Mouse (Mus musculus) heart, adult 2 months (tissue): ENCODE data around the gene Cdx4. TPM values are rescaled to one million over a fixed set of nuclear protein-coding genes. Genes with fewer than 3 reads are reported as not detected.
A peak's percentile ranks its signal among the peaks of the same experiment; 100 is the strongest.

Experiments used
- DNase-seq, 2 experiments: peaks; one replicate each; pipeline ENCODE4 v3.0.0; 2021
- H3K27ac ChIP-seq: fragments of 200-600 bp; 2 replicates; pipeline ENCODE4 v1.8.1; 2022
- H3K27me3 ChIP-seq: fragments of 200-500 bp; 2 replicates; pipeline ENCODE4 v1.6.1; 2012; ENCODE audit warnings: mild to moderate bottlenecking, low read length, inconsistent platforms, mixed read lengths; ENCODE audit not compliant: control insufficient read depth, insufficient read depth
- H3K36me3 ChIP-seq: fragments of 200-500 bp; 2 replicates; pipeline ENCODE4 v1.6.1; 2012; ENCODE audit warnings: low read length, inconsistent platforms; ENCODE audit not compliant: control insufficient read depth, insufficient read depth
- H3K4me1 ChIP-seq: fragments of 200-500 bp; 2 replicates; pipeline ENCODE4 v1.6.1; 2011; ENCODE audit warnings: low read length; ENCODE audit not compliant: control insufficient read depth, insufficient read depth
- H3K4me3 ChIP-seq: fragments of 200-600 bp; 2 replicates; pipeline ENCODE4 v1.8.1; 2022
- H3K79me2 ChIP-seq: fragments of 200-500 bp; replicated peaks from 2 replicates; pipeline ENCODE4 v1.6.1; 2012; ENCODE audit warnings: mild to moderate bottlenecking, inconsistent platforms, low read length, moderate library complexity, mixed read lengths; ENCODE audit not compliant: control insufficient read depth, insufficient read depth
- H3K9ac ChIP-seq: fragments of 200-500 bp; 2 replicates; pipeline ENCODE4 v1.6.1; 2012; ENCODE audit warnings: low read depth, mild to moderate bottlenecking, control low read depth, inconsistent platforms, low read length, mixed read lengths
- CTCF ChIP-seq: fragments of 200-600 bp; IDR thresholded peaks from 2 replicates; pipeline ENCODE4 v1.8.1; 2022; ENCODE audit warnings: antibody characterized with exemption, mild to moderate bottlenecking, moderate library complexity
- EP300 ChIP-seq: fragments of 200-500 bp; IDR thresholded peaks from 2 replicates; pipeline ENCODE4 v1.6.1; 2011; ENCODE audit warnings: low read depth, low read length, control low read depth; ENCODE audit not compliant: insufficient read depth
- POLR2A ChIP-seq: fragments of 200-500 bp; IDR thresholded peaks from 2 replicates; pipeline ENCODE4 v1.6.1; 2011; ENCODE audit warnings: mild to moderate bottlenecking, low read depth, low read length, control low read depth; ENCODE audit not compliant: insufficient read depth
- WGBS: fragments of 180-500 bp; shearing (Covaris S2); methylation state at CpG from one replicate; pipeline ENCODE4 v1.1.7; 2018; 5-methylcytosine and 5-hydroxymethylcytosine counted together
- intact Hi-C: fragments of 180-260 bp; cut with DNase I; formaldehyde crosslinking; loops from one replicate; pipeline ENCODE4 v1.15.1; 2025
- polyA plus RNA-seq: library from polyadenylated mRNA; depleted of rRNA; stranded (reverse); fragments of >200 nt; gene quantifications from 2 replicates; pipeline ENCODE4 v1.2.3, GENCODE M21; 2012
- total RNA-seq, 2 experiments: library from RNA; stranded (reverse); gene quantifications; 2 replicates each; pipeline ENCODE4 v1.2.3; 2021

Cdx4 gene
- total and polyA plus RNA-seq, 3 experiments: not detected

GRCm38 (mm10) chrX:103331125-103331858 is 10.1 kb downstream of the Cdx4 start:
- H3K27ac ChIP-seq: no peak overlapping the region
- no peaks in the 10 kb centered on the region for H3K27me3 ChIP-seq
- H3K9ac ChIP-seq: no peak overlapping the region
- no peak for TF ChIP-seq CTCF
- no peak for TF ChIP-seq POLR2A
- TF ChIP-seq EP300: no peak
- H3K4me1 ChIP-seq: no peaks in the 10 kb centered on the region
- H3K4me3 ChIP-seq: no peak overlapping the region
- intact Hi-C loops: no loop called here
- no peaks in the 10 kb centered on the region for H3K79me2 ChIP-seq
- WGBS: 37% methylated on average over 5 of the region's 5 CpGs
- H3K36me3 ChIP-seq: no peaks in the 10 kb centered on the region
- DNase-seq: no peak

DNA sequence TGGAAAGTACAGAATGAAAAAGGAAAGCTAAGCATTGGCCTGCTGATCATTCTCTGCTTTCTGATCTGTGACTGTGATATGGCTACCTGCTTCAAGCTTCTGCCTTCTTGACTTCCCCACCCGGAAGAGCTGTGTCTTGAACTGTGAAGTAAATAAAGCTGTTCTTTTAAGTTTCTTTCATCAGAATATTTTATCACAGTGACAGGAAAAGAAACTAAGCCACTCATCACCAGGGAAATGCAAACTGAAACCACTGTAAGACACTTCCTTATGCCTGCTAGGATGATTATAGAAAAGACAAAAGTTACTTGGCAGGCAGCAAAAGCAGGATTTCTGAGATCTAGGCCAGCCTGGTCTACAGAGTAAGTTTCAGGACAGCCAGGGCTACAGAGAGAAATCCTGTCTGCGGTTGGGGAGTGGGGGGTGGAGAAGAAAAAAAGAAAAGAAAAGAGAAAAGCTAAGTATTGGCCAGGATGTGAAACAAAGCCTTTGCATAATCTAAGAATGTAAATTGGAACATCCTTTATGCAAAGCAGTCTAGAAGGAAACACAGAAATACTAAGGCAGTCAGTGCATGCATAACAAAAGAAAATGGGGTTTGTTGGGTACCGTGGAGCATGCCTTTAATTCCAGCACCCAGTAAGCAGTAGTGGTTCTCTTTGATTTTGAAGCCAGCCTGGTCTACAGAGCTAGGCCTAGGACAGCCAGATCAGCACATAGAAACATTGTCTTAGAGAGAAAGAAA is 20.3 kb downstream of the Cdx4 start:
- Histone ChIP-seq H3K4me3 (no peak overlapping the region), H3K9ac (no peak overlapping the region), H3K79me2 (no peaks in the 10 kb centered on the region), H3K36me3 (no peaks in the 10 kb centered on the region), H3K4me1 (no peaks in the 10 kb centered on the region), H3K27me3 (no peaks in the 10 kb centered on the region), H3K27ac (no peak overlapping the region)
- no peak for DNase-seq
- intact Hi-C loops: no loop called here
- WGBS: 65% methylated on average over 3 of the region's 3 CpGs
- no peak for TF ChIP-seq EP300
- no peak for TF ChIP-seq CTCF
- no peak for TF ChIP-seq POLR2A

DNA sequence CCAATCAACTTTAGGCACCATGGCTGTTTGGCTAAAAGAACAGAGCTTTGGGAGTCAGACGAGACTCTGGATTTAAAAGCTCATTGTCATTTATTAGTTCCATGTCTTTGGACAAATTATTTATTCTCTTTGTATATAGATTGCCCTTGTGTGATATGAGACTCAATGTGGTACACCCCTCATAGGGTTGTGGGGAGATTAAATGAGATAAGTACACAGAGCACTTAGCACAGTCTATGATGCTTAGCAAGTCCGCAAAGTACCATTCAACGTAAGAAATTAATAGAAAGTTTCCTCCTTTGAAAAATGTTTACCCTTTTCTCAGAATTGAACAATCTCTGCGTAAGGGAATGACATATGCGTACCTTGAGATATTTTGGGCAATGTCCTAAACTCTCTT is 34.6 kb downstream of the Cdx4 start:
- H3K4me1 ChIP-seq: no peaks in the 10 kb centered on the region
- no peak for DNase-seq
- no peak overlapping the region for H3K9ac ChIP-seq
- no peaks in the 10 kb centered on the region for H3K27me3 ChIP-seq
- H3K27ac ChIP-seq: no peak overlapping the region
- no peaks in the 10 kb centered on the region for H3K79me2 ChIP-seq
- TF ChIP-seq CTCF (no peak), EP300 (no peak), POLR2A (no peak)
- 48% methylated on average over 5 of the region's 5 CpGs for WGBS
- H3K4me3 ChIP-seq: peak overlapping the region; percentile 52
- intact Hi-C loops: no loop called here
- H3K36me3 ChIP-seq: no peaks in the 10 kb centered on the region

DNA sequence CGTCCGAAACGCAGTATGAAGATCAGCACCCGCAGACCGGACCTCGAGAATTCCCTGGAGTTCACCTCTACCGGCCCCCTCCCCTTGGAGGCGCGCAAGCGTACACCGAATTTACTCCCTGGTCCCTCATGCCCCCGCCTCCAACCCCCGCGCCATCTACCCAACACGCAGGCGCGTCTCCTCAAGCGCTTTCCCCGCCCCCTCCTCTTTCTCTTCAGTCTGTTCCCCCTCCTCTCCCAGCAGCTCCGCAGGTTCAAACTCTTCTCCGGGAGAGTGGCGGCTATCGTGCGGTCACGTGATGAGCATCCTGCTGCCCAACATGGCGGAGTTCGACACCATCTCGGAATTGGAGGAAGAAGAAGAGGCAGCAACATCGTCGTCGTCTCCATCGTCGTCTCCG is 35.1 kb downstream of the Cdx4 start, which contains the start of gene Chic1:
Chic1 (plus strand) TSS at position 190 of the 400 bp plus-strand sequence.
- Histone ChIP-seq H3K9ac (peak within 1 kb of the TSS; percentile 70), H3K36me3 (no peaks in the 10 kb centered on the region), H3K79me2 (no peaks in the 10 kb centered on the region), H3K27me3 (no peaks in the 10 kb centered on the region), H3K4me1 (no peaks in the 10 kb centered on the region), H3K27ac (no peak within 1 kb of the TSS), H3K4me3 (peak within 1 kb of the TSS; percentile 52)
- peak; percentile 61 to 66 for DNase-seq
- TF ChIP-seq CTCF (no peak), EP300 (no peak), POLR2A (no peak)
- WGBS: 13% methylated on average over 32 of the region's 34 CpGs
- intact Hi-C loops: no loop called here

GRCm38 (mm10) chrX:103356761-103357236 is 35.6 kb downstream of the Cdx4 start:
- H3K9ac ChIP-seq: peak overlapping the region; percentile 70
- no peaks in the 10 kb centered on the region for H3K4me1 ChIP-seq
- WGBS: 12% methylated on average over 24 of the region's 24 CpGs
- H3K79me2 ChIP-seq: no peaks in the 10 kb centered on the region
- H3K4me3 ChIP-seq: peak overlapping the region; percentile 52
- DNase-seq: no peak
- TF ChIP-seq POLR2A (no peak), CTCF (no peak), EP300 (no peak)
- no peaks in the 10 kb centered on the region for H3K36me3 ChIP-seq
- H3K27ac ChIP-seq: no peak overlapping the region
- intact Hi-C loops: no loop called here
- H3K27me3 ChIP-seq: no peaks in the 10 kb centered on the region

DNA sequence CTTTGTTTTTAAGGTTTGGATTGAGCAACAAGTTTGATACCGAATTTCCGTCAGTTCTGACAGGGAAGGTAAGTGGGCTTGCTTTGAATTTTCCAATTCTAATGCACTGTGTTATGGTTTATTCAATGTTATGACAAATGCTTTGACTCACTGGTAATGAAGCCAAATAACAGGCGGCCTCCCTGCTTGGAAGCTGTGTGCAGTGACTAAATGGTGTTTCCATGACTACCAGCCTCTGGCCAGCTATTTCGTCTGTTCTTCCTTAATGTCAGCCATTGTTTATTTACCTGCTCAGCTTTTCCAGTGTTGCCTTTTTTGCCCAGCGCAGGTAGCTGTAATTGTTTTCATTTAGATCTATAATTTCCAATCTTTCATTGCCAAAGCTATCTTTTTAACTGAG is 45.0 kb downstream of the Cdx4 start:
- DNase-seq: peak in 1 of 2 experiments; percentile 2
- WGBS: 63% methylated on average over 5 of the region's 5 CpGs
- no peaks in the 10 kb centered on the region for H3K27me3 ChIP-seq

More for the DNA sequence above, 45.0 kb downstream of the Cdx4 start:
- H3K27ac ChIP-seq: no peak overlapping the region
- intact Hi-C loops: no loop called here
- H3K79me2 ChIP-seq: no peaks in the 10 kb centered on the region
- H3K9ac ChIP-seq: no peak overlapping the region
- no peaks in the 10 kb centered on the region for H3K36me3 ChIP-seq
- TF ChIP-seq POLR2A: no peak
- no peak for TF ChIP-seq EP300
- TF ChIP-seq CTCF: no peak
- H3K4me1 ChIP-seq: no peaks in the 10 kb centered on the region
- no peak overlapping the region for H3K4me3 ChIP-seq
